Mouse (Mus musculus) hindbrain, embryonic 10.5 days (tissue): ENCODE data around the gene Cpt1b. TPM values are rescaled to one million over a fixed set of nuclear protein-coding genes. Genes with fewer than 3 reads are reported as not detected.

Experiments
- DNase-seq: peaks from one replicate; pipeline ENCODE4 v3.0.0-alpha.2; 2017; ENCODE audit warnings: low spot score
- H3K27ac ChIP-seq: fragments of 300-500 bp; sonication (generic); 2 replicates; pipeline ENCODE4 v1.5.1; 2016; ENCODE audit warnings: mild to moderate bottlenecking, moderate library complexity
- H3K27me3 ChIP-seq: fragments of 300-500 bp; sonication (generic); 2 replicates; pipeline ENCODE4 v1.6.1; 2016; ENCODE audit warnings: mild to moderate bottlenecking; ENCODE audit not compliant: poor library complexity, insufficient read depth, severe bottlenecking
- H3K36me3 ChIP-seq: fragments of 300-500 bp; sonication (generic); 2 replicates; pipeline ENCODE4 v1.6.1; 2016; ENCODE audit warnings: mild to moderate bottlenecking, moderate library complexity
- H3K4me1 ChIP-seq: fragments of 300-500 bp; sonication (generic); replicated peaks from 2 replicates; pipeline ENCODE4 v1.6.1; 2016; ENCODE audit warnings: mild to moderate bottlenecking
- H3K4me3 ChIP-seq: fragments of 300-500 bp; sonication (generic); 2 replicates; pipeline ENCODE4 v1.5.1; 2016; ENCODE audit warnings: mild to moderate bottlenecking, moderate library complexity
- H3K9me3 ChIP-seq: fragments of 300-500 bp; sonication (generic); 2 replicates; pipeline ENCODE4 v1.6.1; 2016; ENCODE audit warnings: mild to moderate bottlenecking, moderate library complexity
- WGBS: fragments of 180-500 bp; shearing (Covaris S2); methylation state at CpG from one replicate; pipeline ENCODE4 v1.1.7; 2016; 5-methylcytosine and 5-hydroxymethylcytosine counted together
- polyA plus RNA-seq: library from polyadenylated mRNA; unstranded; fragments of >200 nt; fragmentation: Nextera tagmentation; extraction: Ambion mirVana; gene quantifications from 2 replicates; pipeline ENCODE4 v1.2.1, GENCODE M21; 2016

Cpt1b gene
- polyA plus RNA-seq, 1 experiment from 2014 or later, result 0.82 TPM

DNA sequence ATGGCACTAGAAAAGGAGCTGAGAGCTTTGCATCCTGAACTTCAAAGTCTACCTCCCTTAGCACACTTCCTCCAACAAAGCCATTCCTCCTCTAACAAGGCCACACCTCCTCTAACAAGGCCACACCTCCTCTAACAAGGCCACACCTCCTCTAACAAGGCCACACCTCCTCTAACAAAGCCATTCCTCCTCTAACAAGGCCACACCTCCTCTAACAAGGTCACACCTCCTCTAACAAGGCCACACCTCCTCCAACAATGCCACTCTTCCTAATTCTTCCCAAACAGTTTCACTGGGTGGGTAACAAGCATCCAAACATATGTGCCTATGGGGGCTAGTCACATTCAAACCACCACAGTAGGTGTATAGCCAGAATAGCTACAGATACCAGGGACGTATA is 23.2 kb downstream of the Cpt1b start:
- 89% methylated on average over 1 of the region's 1 CpGs for WGBS
- no peak for DNase-seq
- Histone ChIP-seq H3K4me3 (no peak overlapping the region), H3K27me3 (no peaks in the 10 kb centered on the region), H3K4me1 (no peaks in the 10 kb centered on the region), H3K27ac (no peak overlapping the region), H3K36me3 (no peaks in the 10 kb centered on the region), H3K9me3 (peaks cover 4% of the 10 kb centered on the region; the same call in 1 of the 2 replicates)

DNA sequence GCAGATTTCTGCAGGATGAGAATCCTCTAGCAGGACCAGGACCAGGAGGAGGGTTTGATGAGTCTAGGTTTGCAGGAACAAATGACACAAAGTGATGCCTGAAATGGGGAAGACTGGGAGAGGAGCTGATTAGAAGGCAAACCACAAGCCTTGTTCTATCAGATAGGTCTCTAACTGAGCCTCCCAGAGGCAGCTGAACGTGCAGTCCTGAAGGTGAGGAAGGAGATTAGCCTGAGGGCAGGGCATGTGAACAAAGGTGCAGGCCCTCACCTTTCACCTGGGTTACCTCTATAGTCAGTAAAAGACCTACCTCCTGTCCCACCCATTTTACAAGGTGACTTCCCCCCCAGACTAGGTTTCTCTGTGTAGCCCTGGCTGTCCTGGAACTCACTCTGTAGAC is 25.9 kb downstream of the Cpt1b start:
- WGBS, result 65% methylated on average over 1 of the region's 1 CpGs
- H3K36me3 ChIP-seq, result no peaks in the 10 kb centered on the region
- H3K4me1 ChIP-seq, result no peaks in the 10 kb centered on the region
- H3K4me3 ChIP-seq, result no peak overlapping the region
- DNase-seq, result no peak
- no peaks in the 10 kb centered on the region for H3K9me3 ChIP-seq
- no peak overlapping the region for H3K27ac ChIP-seq
- H3K27me3 ChIP-seq, result no peaks in the 10 kb centered on the region

DNA sequence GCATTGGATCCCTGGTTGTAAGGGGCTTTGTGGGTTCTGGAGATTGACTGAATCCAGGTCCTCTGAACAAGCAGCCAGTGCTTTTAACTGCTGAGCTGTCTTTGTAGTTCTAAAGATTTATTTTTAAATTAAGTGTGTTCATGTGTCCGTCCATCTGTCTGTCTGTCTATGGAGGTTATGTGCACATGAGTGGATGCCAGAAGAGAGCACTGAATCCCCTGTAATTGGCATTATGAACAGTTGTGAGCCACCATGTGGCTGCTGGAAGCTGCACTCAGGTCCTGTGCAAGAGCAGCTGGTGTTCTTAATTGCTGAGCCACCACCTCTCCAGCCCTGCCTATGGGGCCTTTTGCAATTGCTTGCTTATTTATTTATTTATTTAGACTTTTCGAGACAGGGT is 27.5 kb downstream of the Cpt1b start:
- H3K27me3 ChIP-seq, result no peaks in the 10 kb centered on the region
- H3K4me3 ChIP-seq, result no peak overlapping the region
- DNase-seq, result no peak
- H3K36me3 ChIP-seq, result no peaks in the 10 kb centered on the region
- no peaks in the 10 kb centered on the region for H3K9me3 ChIP-seq
- no peaks in the 10 kb centered on the region for H3K4me1 ChIP-seq
- 86% methylated on average over 2 of the region's 2 CpGs for WGBS
- H3K27ac ChIP-seq, result no peak overlapping the region

DNA sequence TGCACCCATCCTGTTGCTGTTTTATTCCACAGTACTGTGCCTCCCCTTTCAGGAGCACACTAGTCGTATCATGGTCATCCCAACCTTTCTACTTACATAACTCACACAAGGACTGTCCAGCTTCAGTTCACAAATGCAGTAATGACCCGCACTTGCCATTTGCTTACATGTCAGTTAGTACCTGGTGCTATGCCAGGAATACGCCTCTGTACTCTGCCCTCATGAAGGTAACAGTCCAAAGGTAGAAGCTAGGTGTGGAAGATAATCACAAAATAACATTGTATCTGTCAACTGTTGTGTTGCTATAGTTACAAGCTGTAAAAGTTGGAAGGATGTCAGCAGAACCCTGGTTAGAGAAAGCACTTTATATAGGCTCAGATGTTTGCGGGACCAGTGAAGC is 28.8 kb downstream of the Cpt1b start:
- Histone ChIP-seq H3K4me3 (no peak overlapping the region), H3K9me3 (no peaks in the 10 kb centered on the region), H3K4me1 (no peaks in the 10 kb centered on the region)

DNA sequence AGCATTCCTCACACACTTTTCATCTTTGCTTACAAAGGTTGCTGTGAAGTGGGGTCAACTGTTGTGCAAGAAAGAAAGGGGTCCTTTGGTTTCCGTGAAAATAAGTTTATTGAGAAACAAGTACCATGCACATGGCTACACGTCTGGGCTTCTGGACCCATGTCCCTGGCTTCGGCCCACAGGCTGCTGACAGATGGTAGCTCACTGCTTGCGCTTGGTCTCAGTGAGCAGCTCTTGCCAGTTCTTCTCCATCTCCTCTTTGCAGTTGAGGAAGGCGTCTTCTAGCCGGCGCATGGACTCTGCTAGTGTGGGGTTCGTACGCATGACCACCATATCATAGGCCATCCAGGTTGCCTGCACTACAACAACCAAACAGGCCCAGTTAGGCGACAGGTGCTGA is 35.6 kb downstream of the Cpt1b start:
- WGBS, result 94% methylated on average over 10 of the region's 10 CpGs
- Histone ChIP-seq H3K27me3 (peaks cover 11% of the 10 kb centered on the region), H3K4me3 (no peak overlapping the region)

More for the DNA sequence above, 28.8 kb downstream of the Cpt1b start:
- 90% methylated on average over 4 of the region's 4 CpGs for WGBS
- Histone ChIP-seq H3K27ac (no peak overlapping the region), H3K27me3 (no peaks in the 10 kb centered on the region), H3K36me3 (no peaks in the 10 kb centered on the region)
- DNase-seq, result no peak

DNA sequence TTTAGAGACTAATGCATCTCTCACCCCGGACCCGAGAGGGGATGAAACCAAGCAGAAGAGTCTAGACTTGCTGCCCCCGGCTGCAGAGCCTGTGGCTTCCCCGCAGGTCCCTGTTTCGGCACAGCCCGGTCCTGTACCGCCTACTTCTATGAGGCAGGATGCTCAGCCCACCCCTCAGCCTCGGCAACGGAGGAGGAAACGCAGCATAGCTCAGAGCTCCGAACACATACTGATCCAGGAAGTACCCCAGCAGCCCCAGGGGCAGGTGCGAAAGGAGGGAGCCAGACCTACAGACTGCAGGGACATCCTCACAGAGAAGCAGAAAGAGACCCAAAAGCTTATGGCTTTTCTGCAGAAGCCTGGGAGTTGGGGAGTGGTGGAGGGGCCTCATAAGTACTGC is 38.5 kb downstream of the Cpt1b start:
- Histone ChIP-seq H3K27ac (no peak overlapping the region), H3K4me1 (peaks cover 7% of the 10 kb centered on the region; the same call in 1 of the 2 replicates), H3K9me3 (no peaks in the 10 kb centered on the region), H3K4me3 (no peak overlapping the region), H3K36me3 (no peaks in the 10 kb centered on the region), H3K27me3 (peaks cover 27% of the 10 kb centered on the region)
- WGBS, result 46% methylated on average over 12 of the region's 12 CpGs
- DNase-seq, result no peak

More for the DNA sequence above, 35.6 kb downstream of the Cpt1b start:
- Histone ChIP-seq H3K36me3 (no peaks in the 10 kb centered on the region), H3K9me3 (no peaks in the 10 kb centered on the region), H3K27ac (no peak overlapping the region), H3K4me1 (peaks cover 3% of the 10 kb centered on the region; the same call in 1 of the 2 replicates)
- no peak for DNase-seq

DNA sequence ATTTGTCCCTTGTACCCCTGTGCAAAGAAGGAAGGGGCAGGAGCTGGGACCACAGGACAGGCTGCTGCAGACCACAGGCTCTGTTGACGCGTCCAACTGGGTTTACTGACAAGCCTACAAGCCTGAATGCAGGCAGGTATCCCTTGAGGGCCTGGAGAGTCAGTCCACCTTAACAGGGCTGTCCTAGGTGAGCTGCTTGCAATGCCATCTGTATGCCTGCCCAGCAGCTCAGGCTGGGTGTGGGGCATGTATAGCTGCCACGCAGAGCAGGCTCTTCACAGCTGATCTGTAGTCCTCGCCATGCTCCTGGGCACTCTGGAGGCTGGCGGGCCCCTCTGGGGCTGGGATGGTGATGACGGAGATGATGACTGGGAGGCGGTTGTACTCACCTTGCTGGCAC is 41.0 kb downstream of the Cpt1b start, which contains the start of gene Klhdc7b:
Gene Klhdc7b (plus strand): TSS at position 301 of the 400 bp plus-strand sequence.
- no peaks in the 10 kb centered on the region for H3K36me3 ChIP-seq
- WGBS, result 86% methylated on average over 7 of the region's 7 CpGs
- H3K4me1 ChIP-seq, result peaks cover 7% of the 10 kb centered on the region; the same call in 1 of the 2 replicates
- H3K27me3 ChIP-seq, result peaks cover 51% of the 10 kb centered on the region
- no peak within 1 kb of the TSS for H3K4me3 ChIP-seq
- no peak within 1 kb of the TSS for H3K27ac ChIP-seq
- DNase-seq, result no peak
- H3K9me3 ChIP-seq, result no peaks in the 10 kb centered on the region

DNA sequence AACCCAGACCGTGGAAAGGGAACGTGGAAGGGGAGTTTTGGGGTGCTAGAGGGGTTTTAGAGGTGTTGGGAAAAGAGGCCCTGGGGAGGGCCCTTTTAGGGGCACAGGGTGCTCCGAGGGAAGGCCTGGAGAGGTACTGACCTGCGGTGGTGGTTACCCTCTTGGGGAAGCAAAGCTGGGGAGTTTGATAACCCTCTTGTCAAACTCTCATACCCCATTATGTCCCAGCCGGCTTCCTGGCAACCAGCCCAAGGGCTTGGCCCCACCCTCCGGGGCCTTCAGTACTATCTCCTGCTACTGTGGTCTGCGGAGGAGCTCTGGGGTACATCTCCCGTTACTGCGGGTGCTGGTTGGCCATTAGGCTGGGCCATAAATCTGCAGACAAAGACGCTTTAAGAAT is 46.2 kb downstream of the Cpt1b start:
- H3K27ac ChIP-seq, result peak overlapping the region; percentile 73; the same call in 1 of the 2 replicates
- peaks cover 31% of the 10 kb centered on the region for H3K4me1 ChIP-seq
- H3K9me3 ChIP-seq, result no peaks in the 10 kb centered on the region
- 10% methylated on average over 10 of the region's 10 CpGs for WGBS
- peaks cover 78% of the 10 kb centered on the region for H3K27me3 ChIP-seq
- DNase-seq, result no peak
- H3K36me3 ChIP-seq, result no peaks in the 10 kb centered on the region
- H3K4me3 ChIP-seq, result peak overlapping the region; percentile 55

DNA sequence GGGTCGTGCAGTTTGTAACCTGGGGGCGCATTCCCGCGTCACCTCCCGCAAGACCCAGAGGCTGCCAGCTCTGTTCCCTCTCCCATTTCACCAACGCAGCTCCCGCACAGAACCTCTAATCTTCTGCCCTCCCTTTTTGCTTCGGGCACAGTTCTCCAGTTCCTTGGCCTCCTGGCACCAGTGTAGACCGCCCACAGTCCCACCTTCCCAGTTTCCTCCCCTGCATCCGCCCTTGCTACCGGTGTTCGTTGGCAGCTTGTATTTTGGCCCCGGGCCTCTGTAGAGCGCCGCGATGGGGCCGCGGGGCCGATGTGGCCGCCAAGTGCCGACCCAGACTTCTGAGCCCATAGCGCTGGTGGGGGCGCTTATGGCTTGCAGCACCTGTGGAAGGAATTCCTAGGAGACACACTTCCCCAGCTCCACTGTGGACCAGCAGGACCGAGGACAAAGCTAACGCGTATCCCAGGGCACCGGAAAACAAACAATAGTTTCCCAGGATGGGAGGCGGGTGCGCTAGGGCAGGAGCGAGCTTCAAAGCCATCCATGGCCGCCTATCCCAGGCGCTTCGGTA is 46.7 kb downstream of the Cpt1b start, which contains the start of gene Odf3b:
Gene Odf3b (minus strand): TSS at position 452 of the 571 bp plus-strand sequence.
- Histone ChIP-seq H3K9me3 (no peaks in the 10 kb centered on the region), H3K27ac (peak within 1 kb of the TSS; percentile 73), H3K4me3 (peak within 1 kb of the TSS; percentile 55), H3K4me1 (peaks cover 36% of the 10 kb centered on the region), H3K36me3 (no peaks in the 10 kb centered on the region), H3K27me3 (peaks cover 76% of the 10 kb centered on the region)
- 1% methylated on average over 33 of the region's 33 CpGs for WGBS
- DNase-seq, result peak; percentile 57

DNA sequence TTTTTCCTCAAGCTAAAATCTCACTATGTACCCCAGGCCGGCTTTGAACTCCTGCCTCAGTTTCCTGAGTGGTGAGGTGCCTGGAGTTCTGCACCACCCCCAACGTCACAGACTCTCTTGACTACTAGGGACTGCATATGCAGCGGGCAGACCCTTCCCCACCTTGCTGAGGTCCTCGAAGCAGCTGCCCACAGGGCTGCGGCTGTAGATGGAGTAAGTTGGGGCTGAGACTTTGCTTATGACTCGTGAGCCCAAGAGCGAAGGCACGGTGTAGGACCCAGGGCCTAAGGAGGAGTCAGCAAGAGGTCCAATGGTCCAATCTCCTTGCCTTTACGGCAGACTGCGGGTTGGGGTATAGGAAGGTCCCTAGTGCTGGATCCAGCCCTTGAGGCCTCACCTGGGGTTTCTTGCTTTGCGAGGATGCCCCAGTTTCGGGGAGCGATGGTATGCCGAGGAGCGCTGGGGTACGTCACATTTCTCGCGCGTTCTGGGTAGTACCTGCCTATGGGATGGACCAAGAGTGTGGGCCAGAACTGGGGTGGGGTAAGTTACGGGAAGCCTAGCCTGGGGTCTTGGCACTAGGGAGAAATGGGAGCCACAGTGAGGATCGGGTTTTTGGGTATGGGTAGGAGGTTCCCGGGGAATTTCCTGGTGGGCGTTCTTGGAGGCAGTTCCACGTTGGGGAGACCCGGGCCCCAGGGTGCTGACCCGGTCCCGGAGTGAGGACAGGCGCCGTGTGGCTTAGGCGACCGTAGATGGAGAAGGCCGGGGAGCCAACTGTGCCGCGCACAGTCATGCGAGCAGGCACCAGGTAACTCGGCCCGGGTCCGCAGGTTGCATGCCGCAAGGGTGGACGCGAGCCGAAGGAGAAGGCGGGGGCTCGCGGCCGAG is 47.5 kb downstream of the Cpt1b start:
- peak overlapping the region; percentile 55 for H3K4me3 ChIP-seq
- H3K27me3 ChIP-seq, result peaks cover 76% of the 10 kb centered on the region
- H3K27ac ChIP-seq, result peak overlapping the region; percentile 73; the same call in 1 of the 2 replicates
- H3K4me1 ChIP-seq, result peaks cover 39% of the 10 kb centered on the region
- no peaks in the 10 kb centered on the region for H3K36me3 ChIP-seq
- no peaks in the 10 kb centered on the region for H3K9me3 ChIP-seq
- no peak for DNase-seq
- WGBS, result 11% methylated on average over 46 of the region's 46 CpGs

DNA sequence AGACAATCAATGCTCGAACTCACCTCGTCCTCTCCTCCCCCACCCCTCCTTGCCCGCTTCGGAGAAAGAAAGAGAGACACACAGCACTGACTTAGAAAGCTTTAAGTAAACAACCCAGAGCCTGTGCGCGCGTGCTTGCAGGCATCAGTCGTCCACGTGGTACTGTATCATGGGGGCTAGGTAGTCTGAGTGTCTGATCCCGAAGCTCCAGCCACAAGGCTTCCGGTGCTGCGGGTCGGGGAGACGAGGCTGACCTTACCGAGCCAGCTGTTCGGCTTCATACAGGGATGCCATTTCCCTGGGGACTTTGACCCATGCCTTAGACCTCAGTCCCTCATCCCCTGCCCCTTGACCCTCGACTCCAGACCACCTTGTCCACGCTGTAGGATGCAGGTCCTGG is 48.3 kb downstream of the Cpt1b start:
- H3K4me1 ChIP-seq, result peaks cover 47% of the 10 kb centered on the region
- H3K4me3 ChIP-seq, result peak overlapping the region; percentile 23
- H3K9me3 ChIP-seq, result no peaks in the 10 kb centered on the region
- H3K27ac ChIP-seq, result no peak overlapping the region
- peaks cover 69% of the 10 kb centered on the region for H3K27me3 ChIP-seq
- peaks cover 8% of the 10 kb centered on the region for H3K36me3 ChIP-seq
- WGBS, result 7% methylated on average over 18 of the region's 18 CpGs
- no peak for DNase-seq

DNA sequence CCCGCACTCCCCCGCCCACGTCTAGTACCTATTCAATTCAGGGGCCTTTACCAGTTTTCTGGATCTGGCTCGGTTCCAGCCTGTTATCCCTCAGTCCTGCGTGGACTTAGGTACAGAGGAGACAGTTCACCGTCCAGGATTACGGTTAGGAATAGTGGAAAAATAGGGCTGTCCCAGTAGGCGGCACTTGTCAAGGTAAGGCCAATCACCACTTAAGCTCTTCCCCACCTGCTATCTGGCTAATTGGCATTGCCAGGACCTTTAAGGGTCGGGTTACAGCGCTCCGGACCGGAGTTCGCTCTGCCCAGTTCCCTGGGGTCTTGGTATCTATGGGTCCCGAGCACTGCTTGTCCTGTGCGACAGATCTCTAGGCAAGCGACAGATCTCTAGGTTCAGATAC is 48.7 kb downstream of the Cpt1b start, which contains the start of gene Tymp:
Gene Tymp (minus strand): TSS at position 83 of the 400 bp plus-strand sequence.
- peaks cover 65% of the 10 kb centered on the region for H3K27me3 ChIP-seq
- no peak within 1 kb of the TSS for H3K27ac ChIP-seq
- 17% methylated on average over 16 of the region's 16 CpGs for WGBS
- peak within 1 kb of the TSS; percentile 55 for H3K4me3 ChIP-seq
- no peak for DNase-seq
- peaks cover 12% of the 10 kb centered on the region for H3K36me3 ChIP-seq
- no peaks in the 10 kb centered on the region for H3K9me3 ChIP-seq
- peaks cover 51% of the 10 kb centered on the region for H3K4me1 ChIP-seq

DNA sequence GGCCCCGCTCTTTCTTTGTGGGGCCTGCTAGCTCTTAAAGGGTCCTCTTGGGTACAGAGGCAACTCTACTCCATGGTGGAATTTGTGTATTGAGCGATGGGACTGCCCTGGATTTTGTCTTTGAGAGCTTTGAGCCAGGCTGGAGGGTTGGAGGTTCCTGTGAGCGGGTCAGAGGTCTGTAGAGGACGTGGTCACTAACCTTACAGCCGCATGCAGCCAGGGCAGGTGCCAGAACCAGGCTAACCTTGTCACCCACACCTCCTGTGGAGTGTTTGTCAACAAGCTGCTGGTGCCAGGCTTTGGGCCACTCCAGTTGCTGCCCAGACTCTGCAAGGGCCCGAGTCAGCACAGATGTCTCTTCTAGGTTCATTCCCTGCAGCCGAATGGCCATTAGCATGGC is 49.6 kb downstream of the Cpt1b start:
- Histone ChIP-seq H3K27me3 (peaks cover 57% of the 10 kb centered on the region), H3K4me3 (no peak overlapping the region), H3K27ac (no peak overlapping the region), H3K4me1 (peaks cover 53% of the 10 kb centered on the region), H3K9me3 (no peaks in the 10 kb centered on the region), H3K36me3 (peaks cover 21% of the 10 kb centered on the region)
- WGBS, result 77% methylated on average over 7 of the region's 7 CpGs
- DNase-seq, result no peak
